Mouse (Mus musculus) liver, embryonic 14.5 days (tissue): ENCODE data around the gene Rps9.
"Not testable (repeated sequence)": the region's sequence is repeated elsewhere in the genome, so short reads cannot be mapped to it uniquely, and the experiment has no call there.

Experiments
- CTCF ChIP-seq: IDR thresholded peaks from 2 replicates; pipeline ENCODE4 v1.5.1; 2016; ENCODE audit warnings: antibody characterized with exemption, low read depth, control low read depth
- EP300 ChIP-seq: IDR thresholded peaks from 2 replicates; pipeline ENCODE4 v1.6.1; 2016; ENCODE audit warnings: antibody characterized with exemption, low read depth

DNA sequence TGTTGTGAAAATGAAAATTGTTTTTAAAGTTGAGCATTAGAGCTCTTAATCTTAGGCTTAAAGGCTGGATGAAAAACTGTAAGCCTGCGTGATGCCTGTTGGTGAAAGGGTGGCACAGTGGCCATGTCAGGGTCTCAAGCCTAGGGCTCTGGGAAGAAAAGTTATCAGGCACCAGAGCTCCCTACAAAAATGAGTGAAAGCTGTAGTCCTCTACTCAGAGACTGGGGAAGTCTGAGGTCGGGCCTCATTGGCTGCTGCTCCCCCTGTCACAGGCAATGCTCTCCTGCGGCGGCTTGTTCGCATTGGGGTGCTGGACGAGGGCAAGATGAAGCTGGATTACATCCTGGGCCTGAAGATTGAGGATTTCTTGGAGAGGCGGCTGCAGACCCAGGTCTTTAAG, 1.7 kb downstream of the Rps9 start:
- TF ChIP-seq EP300, CTCF: not testable (repeated sequence)
